Mouse (Mus musculus) spleen, adult 2 months (tissue): Measurements from ENCODE around the gene Hnrnpr. TPM values are rescaled to one million over a fixed set of nuclear protein-coding genes. Genes with fewer than 3 reads are reported as not detected.

Experiments used
- DNase-seq, 2 experiments: peaks; one replicate each; pipeline versions ENCODE4 v3.0.0 to v3.0.0-alpha.2; 2012 to 2021; ENCODE audit warnings: low spot score in 2 of 2, low read depth in 1 of 2
- H3K27ac ChIP-seq: fragments of 200-500 bp; 2 replicates; pipeline ENCODE4 v1.5.1; 2012; ENCODE audit warnings: low read length, inconsistent platforms; ENCODE audit not compliant: insufficient read depth
- H3K27me3 ChIP-seq: fragments of 200-500 bp; 2 replicates; pipeline ENCODE4 v1.6.1; 2012; ENCODE audit warnings: mild to moderate bottlenecking, moderate library complexity, low read length, inconsistent platforms; ENCODE audit not compliant: control insufficient read depth, insufficient read depth
- H3K36me3 ChIP-seq: fragments of 200-500 bp; 2 replicates; pipeline ENCODE4 v1.6.1; 2012; ENCODE audit warnings: mild to moderate bottlenecking, low read length, inconsistent platforms; ENCODE audit not compliant: control insufficient read depth, insufficient read depth
- H3K4me1 ChIP-seq: fragments of 200-500 bp; 2 replicates; pipeline ENCODE4 v1.6.1; 2011; ENCODE audit warnings: inconsistent platforms; ENCODE audit not compliant: control insufficient read depth, insufficient read depth, insufficient read length
- H3K4me3 ChIP-seq: fragments of 200-500 bp; 2 replicates; pipeline ENCODE4 v1.5.1; 2011; ENCODE audit warnings: mild to moderate bottlenecking, inconsistent platforms; ENCODE audit not compliant: insufficient read depth, insufficient read length; ENCODE audit errors: extremely low read depth
- CTCF ChIP-seq: fragments of 200-500 bp; IDR thresholded peaks from 2 replicates; pipeline ENCODE4 v1.5.1; 2011; ENCODE audit warnings: mild to moderate bottlenecking, inconsistent platforms; ENCODE audit not compliant: insufficient read depth, insufficient read length, insufficient replicate concordance; ENCODE audit errors: extremely low read depth
- POLR2A ChIP-seq: fragments of 200-500 bp; IDR thresholded peaks from 2 replicates; pipeline ENCODE4 v1.6.1; 2011; ENCODE audit warnings: low read depth, low read length, inconsistent platforms
- WGBS: fragments of 180-500 bp; shearing (Covaris S2); methylation state at CpG from one replicate; pipeline ENCODE4 v1.1.7; 2018; 5-methylcytosine and 5-hydroxymethylcytosine counted together
- polyA plus RNA-seq: library from polyadenylated mRNA; depleted of rRNA; stranded (reverse); fragments of >200 nt; gene quantifications from 2 replicates; pipeline ENCODE4 v1.2.3, GENCODE M21; 2012; rRNA removed

Hnrnpr gene
- polyA plus RNA-seq, 1 experiment, result 8.2 TPM

DNA sequence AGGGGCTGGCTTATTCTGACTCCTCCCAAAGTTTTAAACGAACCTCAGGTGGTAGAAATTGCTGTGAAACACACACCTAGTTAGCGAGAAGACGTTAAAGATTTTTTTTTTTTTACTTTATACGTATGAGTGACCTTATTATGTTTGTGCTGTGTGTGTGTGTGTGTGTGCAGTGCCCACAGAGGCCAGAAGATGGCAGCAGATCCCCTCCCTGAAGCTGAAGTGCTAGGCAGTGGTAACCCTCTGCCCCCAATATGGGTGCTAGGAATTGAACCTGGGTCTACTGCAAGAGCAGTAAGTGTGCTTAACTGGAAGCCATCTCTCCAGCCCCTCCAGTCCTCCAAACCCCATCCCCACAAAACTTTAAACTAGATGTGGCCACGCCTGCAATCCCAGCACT is 72.3 kb downstream of the Hnrnpr start:
- Histone ChIP-seq H3K4me1 (no peaks in the 10 kb centered on the region), H3K36me3 (no peaks in the 10 kb centered on the region), H3K4me3 (no peak overlapping the region), H3K27me3 (no peaks in the 10 kb centered on the region), H3K27ac (no peak overlapping the region)
- DNase-seq, result no peak
- no peak for TF ChIP-seq POLR2A
- TF ChIP-seq CTCF, result no peak
- WGBS, result 84% methylated on average over 5 of the region's 5 CpGs

- TF ChIP-seq CTCF, result no peak
- no peak for TF ChIP-seq POLR2A
- WGBS, result 79% methylated on average over 6 of the region's 6 CpGs
- no peak for DNase-seq
- Histone ChIP-seq H3K27ac (no peak overlapping the region), H3K4me1 (no peaks in the 10 kb centered on the region), H3K4me3 (no peak overlapping the region), H3K36me3 (no peaks in the 10 kb centered on the region), H3K27me3 (no peaks in the 10 kb centered on the region)
Measured at GRCm38 (mm10) chr4:136383839-136384238, 73.1 kb downstream of the Hnrnpr start.

- H3K36me3 ChIP-seq, result no peaks in the 10 kb centered on the region
- H3K27ac ChIP-seq, result no peak overlapping the region
- DNase-seq, result no peak
- no peaks in the 10 kb centered on the region for H3K27me3 ChIP-seq
- TF ChIP-seq CTCF (no peak), POLR2A (no peak)
- 72% methylated on average over 11 of the region's 11 CpGs for WGBS
- H3K4me3 ChIP-seq, result no peak overlapping the region
- H3K4me1 ChIP-seq, result no peaks in the 10 kb centered on the region
Measured at GRCm38 (mm10) chr4:136387261-136387660, 76.5 kb downstream of the Hnrnpr start.

DNA sequence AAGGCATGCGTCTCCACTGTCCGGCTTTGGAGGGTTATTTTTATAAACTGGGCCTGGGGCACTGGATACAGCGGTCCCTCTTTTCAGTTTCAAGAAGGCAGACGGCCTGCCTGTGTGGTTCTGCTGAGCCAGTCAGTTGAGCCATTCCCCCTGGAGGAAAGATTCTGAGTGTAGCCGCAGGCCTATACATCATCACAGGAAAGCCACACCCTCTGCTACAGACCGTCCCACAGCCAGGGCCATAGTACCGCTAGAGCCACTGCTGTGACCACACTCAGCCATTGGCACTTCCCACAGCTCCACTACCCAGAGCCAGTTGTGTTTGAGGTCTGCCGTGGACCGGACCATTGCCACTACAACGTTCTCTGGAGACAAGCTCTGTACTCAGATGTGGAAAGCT is 91.1 kb downstream of the Hnrnpr start:
- no peaks in the 10 kb centered on the region for H3K36me3 ChIP-seq
- no peak overlapping the region for H3K4me3 ChIP-seq
- H3K27ac ChIP-seq, result no peak overlapping the region
- TF ChIP-seq CTCF (no peak), POLR2A (no peak)
- WGBS, result 86% methylated on average over 10 of the region's 10 CpGs
- no peaks in the 10 kb centered on the region for H3K4me1 ChIP-seq
- no peaks in the 10 kb centered on the region for H3K27me3 ChIP-seq
- no peak for DNase-seq

DNA sequence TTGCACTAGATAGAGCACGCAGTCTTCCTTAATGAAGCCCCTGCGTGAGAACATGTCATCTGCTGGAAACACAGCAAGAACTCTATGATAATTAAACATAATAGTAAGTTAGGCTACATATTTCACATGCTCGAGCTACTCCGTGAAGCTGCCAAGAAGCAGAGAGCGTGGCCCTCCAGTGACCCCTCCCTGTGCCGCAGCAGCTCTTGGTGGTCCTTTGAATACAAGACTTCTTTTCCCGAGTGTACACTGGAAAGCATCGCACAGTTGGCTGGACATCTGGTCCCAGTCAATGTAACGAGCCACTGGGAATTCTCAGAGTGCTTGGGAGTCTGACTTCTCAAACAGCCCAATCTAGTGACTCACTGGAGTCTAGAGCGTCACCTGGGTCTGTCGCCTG is 97.1 kb downstream of the Hnrnpr start:
- no peak for TF ChIP-seq CTCF
- no peak for TF ChIP-seq POLR2A
- no peaks in the 10 kb centered on the region for H3K36me3 ChIP-seq
- H3K4me3 ChIP-seq, result no peak overlapping the region
- WGBS, result 86% methylated on average over 11 of the region's 11 CpGs
- no peaks in the 10 kb centered on the region for H3K27me3 ChIP-seq
- DNase-seq, result no peak
- H3K4me1 ChIP-seq, result no peaks in the 10 kb centered on the region
- no peak overlapping the region for H3K27ac ChIP-seq

Other genes starting within 250 kb of the Hnrnpr start
- gene Id3, start 167.4 kb upstream of the Hnrnpr start, polyA plus RNA-seq, result 138 and 195 TPM in 2 replicates
- 32.1 and 33.5 TPM in 2 replicates for gene E2f2, start 138.5 kb upstream of the Hnrnpr start, polyA plus RNA-seq
- gene Asap3, start 104.6 kb upstream of the Hnrnpr start, polyA plus RNA-seq, result 1.9 and 2.5 TPM in 2 replicates
- 0.88 and 1.4 TPM in 2 replicates for gene Tcea3, start 63.2 kb upstream of the Hnrnpr start, polyA plus RNA-seq
- 8.4 and 12.7 TPM in 2 replicates for gene Zfp46, start 26.3 kb upstream of the Hnrnpr start, polyA plus RNA-seq
- gene Htr1d, start 112.6 kb downstream of the Hnrnpr start, polyA plus RNA-seq, result 0.04 TPM in 1 of 2 replicates, not detected in the other
- 0.16 and 0.31 TPM in 2 replicates for gene 6030445D17Rik, start 151.3 kb downstream of the Hnrnpr start, polyA plus RNA-seq
- 1.9 and 2.9 TPM in 2 replicates for gene Luzp1, start 158.8 kb downstream of the Hnrnpr start, polyA plus RNA-seq